Mouse (Mus musculus) olfactory bulb, adult 2 months (tissue): ENCODE measurements at regions not wholly inside any gene's neighbourhood (a gene's known extent, or its start where the extent isn't known, plus 50 kb on each side); places are given as distances from the start of the nearest gene placed in this dataset.

ENCODE experiments used
- CTCF ChIP-seq: fragments of 200-500 bp; IDR thresholded peaks from 2 replicates; pipeline ENCODE4 v1.5.1; 2012; ENCODE audit warnings: low read depth, mild to moderate bottlenecking, low read length, moderate library complexity; ENCODE audit not compliant: insufficient read depth
- POLR2A ChIP-seq: fragments of 200-500 bp; IDR thresholded peaks from 2 replicates; pipeline ENCODE4 v1.6.1; 2012; ENCODE audit warnings: mild to moderate bottlenecking, low read depth, low read length, moderate library complexity; ENCODE audit not compliant: insufficient read depth

DNA sequence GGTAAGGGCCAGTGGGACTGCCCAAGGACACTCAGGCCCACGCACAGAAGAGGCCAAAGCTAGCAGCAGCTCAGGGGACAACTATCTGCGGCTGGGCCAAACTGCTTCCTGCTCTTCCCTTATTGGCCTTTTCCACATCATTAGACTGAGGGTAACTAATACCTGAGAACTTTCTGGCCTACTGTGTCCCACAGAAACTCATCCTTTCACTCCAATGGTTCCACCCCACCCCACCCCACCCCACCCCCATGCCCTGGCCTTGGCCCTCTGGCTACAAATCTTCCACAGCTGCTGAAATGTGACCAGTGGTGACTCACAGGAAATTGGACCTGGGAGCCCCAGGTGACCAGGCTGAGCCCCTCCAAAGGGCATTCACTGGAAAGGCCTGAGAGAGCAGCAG, 604.6 kb upstream of the Adam5 start:
- no peak for TF ChIP-seq CTCF
- TF ChIP-seq POLR2A = no peak
